Mouse (Mus musculus): ENCODE data around the gene Adat3. TPM values are rescaled to one million over a fixed set of nuclear protein-coding genes. Genes with fewer than 3 reads are reported as not detected.
A peak's percentile ranks its signal among the peaks of the same experiment; 100 is the strongest.
"Not testable (repeated sequence)": the region's sequence is repeated elsewhere in the genome, so short reads cannot be mapped to it uniquely, and the experiment has no call there.

Gene Adat3
- total RNA-seq, 2 experiments from 2014 or later: 2.8 TPM

DNA sequence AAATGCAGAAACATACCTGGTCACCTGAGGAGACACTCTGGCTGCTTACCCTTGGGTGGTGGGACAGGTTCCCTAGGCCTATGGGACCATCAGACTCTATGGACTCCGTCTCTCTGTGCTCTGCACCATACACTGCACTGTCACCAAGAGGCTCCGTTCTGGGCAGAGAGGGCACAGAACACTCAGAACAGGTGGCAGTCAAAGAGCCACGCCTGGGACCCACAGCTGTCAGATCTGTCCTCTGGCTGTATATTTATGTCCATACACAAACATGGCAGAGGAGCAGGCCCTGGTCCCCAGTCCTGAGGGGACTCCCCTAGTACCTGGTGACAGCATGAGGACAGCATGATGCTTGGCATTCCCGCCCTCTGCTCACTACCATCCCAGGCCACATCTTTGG lies 23.1 kb downstream of the Adat3 start:
- intact Hi-C loops (cut with DNase I): no loop called here
- DNase-seq (ENCODE audit: low spot score in 2 of 2): no peak

- intact Hi-C loops (cut with DNase I): no loop called here
- DNase-seq (ENCODE audit: low spot score in 2 of 2): no peak
These were observed 25.0 kb downstream of the Adat3 start for GRCm38 (mm10) chr10:80627685-80628084.

GRCm38 (mm10) chr10:80628925-80629324 lies 26.2 kb downstream of the Adat3 start:
- DNase-seq (ENCODE audit: low spot score in 2 of 2): no peak
- intact Hi-C loops (cut with DNase I): no loop called here

- intact Hi-C loops (cut with DNase I): no loop called here
These were observed 32.7 kb downstream of the Adat3 start for GRCm38 (mm10) chr10:80635345-80635744.

GRCm38 (mm10) chr10:80646936-80647335 lies 44.3 kb downstream of the Adat3 start:
- intact Hi-C loops (cut with DNase I): no loop called here
- DNase-seq (ENCODE audit: low spot score in 2 of 2): no peak

More at GRCm38 (mm10) chr10:80635345-80635744, 32.7 kb downstream of the Adat3 start:
- DNase-seq (ENCODE audit: low spot score in 2 of 2): no peak

DNA sequence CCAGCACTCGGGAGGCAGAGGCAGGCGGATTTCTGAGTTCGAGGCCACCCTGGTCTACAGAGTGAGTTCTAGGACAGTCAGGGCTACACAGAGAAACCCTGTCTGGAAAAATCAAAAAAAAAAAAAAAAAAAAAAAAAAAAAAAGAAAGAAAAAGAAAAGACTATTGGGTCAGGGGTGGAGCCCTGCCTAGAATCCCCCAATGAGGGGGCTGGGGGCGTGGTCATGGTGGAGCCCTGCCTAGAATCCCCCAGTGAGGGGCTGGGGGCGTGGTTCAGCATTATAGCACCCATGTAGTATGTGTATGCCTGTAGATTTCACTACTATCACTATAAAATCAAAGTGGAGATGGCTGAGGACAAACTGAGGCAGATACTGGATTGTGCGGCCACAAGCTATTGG lies 47.2 kb downstream of the Adat3 start:
- intact Hi-C loops (cut with DNase I); DNase-seq (ENCODE audit: low spot score in 2 of 2): not testable (repeated sequence)

- peak in 1 of 2 experiments; percentile 72 for DNase-seq (ENCODE audit: low spot score in 2 of 2)
- intact Hi-C loops (cut with DNase I): no loop called here
These were observed 47.7 kb downstream of the Adat3 start for GRCm38 (mm10) chr10:80650392-80650791.

GRCm38 (mm10) chr10:80653156-80653720 lies 50.6 kb downstream of the Adat3 start:
- intact Hi-C loops (cut with DNase I): no loop called here
- no peak for DNase-seq (ENCODE audit: low spot score in 2 of 2)

DNA sequence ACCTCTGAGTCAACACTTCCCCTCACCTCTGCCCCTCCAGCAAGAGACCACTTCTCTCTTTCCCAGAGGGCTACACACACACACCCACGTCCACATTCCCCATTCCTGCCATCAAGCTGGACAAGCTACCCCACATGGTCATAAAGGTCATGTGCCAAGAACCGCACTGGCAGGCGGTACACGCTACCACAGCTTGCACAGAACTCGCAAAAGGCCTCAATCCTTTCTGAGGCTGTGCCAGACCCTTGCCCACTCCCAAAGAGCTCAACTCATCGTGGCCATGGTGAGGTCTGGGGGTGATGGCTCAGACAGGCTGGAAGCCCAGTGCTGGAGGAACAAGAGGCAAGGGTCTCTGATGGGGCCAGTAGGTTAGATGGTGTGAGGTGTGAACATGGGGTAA lies 52.2 kb downstream of the Adat3 start:
- DNase-seq (ENCODE audit: low spot score in 2 of 2): no peak
- intact Hi-C loops (cut with DNase I): no loop called here

DNA sequence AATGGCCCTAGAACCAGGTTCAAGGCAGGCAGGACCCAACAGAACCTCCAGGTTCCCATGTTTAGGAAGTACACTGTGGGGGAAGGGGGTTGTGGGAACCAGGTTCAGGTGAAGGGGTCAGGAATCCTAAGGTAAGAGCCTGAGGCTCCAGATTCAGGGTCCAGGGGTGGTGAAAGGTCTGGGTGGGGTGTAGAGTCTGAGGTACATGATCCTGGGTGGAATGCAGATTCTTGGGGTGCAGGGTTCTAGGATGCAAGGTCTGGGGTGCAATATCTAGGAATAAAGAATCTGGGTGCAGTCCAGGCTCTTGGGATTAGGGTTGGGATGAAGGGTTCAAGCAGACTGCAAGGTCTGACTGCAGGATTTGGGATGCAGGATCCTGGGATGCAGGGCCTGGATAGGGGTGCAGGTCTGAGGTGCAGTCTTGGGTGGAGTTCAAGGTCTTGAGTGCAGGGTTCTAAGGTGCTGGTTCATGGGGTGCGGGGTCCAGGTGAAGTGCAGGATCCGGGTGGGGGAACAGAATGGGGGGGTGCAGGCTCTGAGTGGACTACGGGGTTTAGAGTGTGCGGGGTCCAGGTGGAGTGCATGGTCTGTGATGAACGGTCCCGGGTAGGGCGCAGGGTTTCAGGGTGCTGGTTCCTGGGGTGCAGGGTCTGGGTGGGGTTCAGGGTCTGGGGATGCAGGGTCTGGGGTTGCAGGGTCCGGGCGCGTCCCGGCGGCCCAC lies 52.9 kb downstream of the Adat3 start:
- DNase-seq (ENCODE audit: low spot score in 2 of 2): no peak
- intact Hi-C loops (cut with DNase I): loop anchor here (2.0 kb wide), 1 partner anchor 19 kb away; no protein-coding TSS in a partner anchor

DNA sequence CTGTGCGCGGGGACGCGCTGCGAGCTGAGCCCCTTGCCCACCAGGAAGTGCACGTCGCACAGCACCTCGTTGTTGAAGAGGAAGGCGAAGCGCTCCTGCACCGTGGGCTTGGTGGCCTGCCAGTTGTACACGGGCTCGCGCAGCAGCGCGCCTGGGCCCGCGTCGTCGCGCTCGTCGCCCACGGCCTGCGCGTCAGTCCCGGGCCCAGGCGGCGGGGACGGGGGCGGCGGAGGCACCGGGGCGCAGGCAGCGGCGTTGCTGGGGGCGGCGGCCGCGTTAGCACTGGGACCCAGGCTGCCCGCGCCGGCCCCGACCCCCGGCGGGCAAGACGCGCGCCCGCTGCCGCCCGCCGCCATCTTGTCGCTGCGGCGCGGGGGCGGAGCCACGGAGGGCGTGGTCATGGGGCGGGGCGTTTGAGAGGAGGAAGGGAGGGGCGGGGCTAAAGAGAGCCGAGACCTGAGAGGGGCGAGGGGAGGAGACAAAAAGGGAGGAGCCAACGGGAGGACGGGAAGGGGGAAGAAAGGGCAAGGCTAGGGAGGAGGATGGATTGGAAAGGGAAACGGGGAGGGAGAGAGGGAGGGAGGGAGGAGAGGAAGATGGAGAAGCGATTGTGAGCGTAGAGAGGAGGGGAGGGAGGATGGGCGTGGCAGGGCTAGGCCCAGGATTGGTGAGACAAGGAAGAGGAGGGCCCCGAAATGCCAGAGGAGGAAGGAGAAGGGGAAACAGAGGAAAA lies 53.6 kb downstream of the Adat3 start:
- peak; percentile 94 for DNase-seq (ENCODE audit: low spot score in 2 of 2)
- intact Hi-C loops (cut with DNase I): loop anchor here (2.0 kb wide), 1 partner anchor 19 kb away; no protein-coding TSS in a partner anchor

- no peak for DNase-seq (ENCODE audit: low spot score in 2 of 2)
These were observed 54.4 kb downstream of the Adat3 start, which contains the start of gene Btbd2 for GRCm38 (mm10) chr10:80656863-80657623. Btbd2 (minus strand) TSS chr10:80657071.

More at GRCm38 (mm10) chr10:80656863-80657623, 54.4 kb downstream of the Adat3 start, which contains the start of gene Btbd2:
- intact Hi-C loops (cut with DNase I): loop anchor here (2.0 kb wide), 1 partner anchor 18 kb away; no protein-coding TSS in a partner anchor

Small RNA genes within 50 kb of the gene (microRNA-seq; reads per million reads assigned to microRNA genes)
- gene Mir6912: 4.0 to 5.4 reads per million in 2 experiments

Other genes with a start within 250 kb of the Adat3 start
- 10 to 100 TPM in 1 of 2 experiments, 1 to 10 TPM in 1; 7.6 to 10.6 TPM for gene Plk5, start 246.4 kb upstream of the Adat3 start, total RNA-seq (2021)
- 10 to 100 TPM; 19.9 to 24.1 TPM for gene Mex3d, start 215.2 kb upstream of the Adat3 start, total RNA-seq (2021)
- gene Mbd3, start 203.3 kb upstream of the Adat3 start, total RNA-seq (2021): 100 to 1,000 TPM; 122 to 134 TPM
- gene Uqcr11, start 196.1 kb upstream of the Adat3 start, total RNA-seq (2021): 100 to 1,000 TPM; 587 to 604 TPM
- 10 to 100 TPM; 26.6 to 29.1 TPM for gene Tcf3, start 169.2 kb upstream of the Adat3 start, total RNA-seq (2021)
- not detected for gene Onecut3, start 108.0 kb upstream of the Adat3 start, total RNA-seq (2021)
- gene Atp8b3, start 63.8 kb upstream of the Adat3 start, total RNA-seq (2021): under 1 TPM; 0.15 TPM
- 10 to 100 TPM; 44.5 to 46.3 TPM for gene Rexo1, start 41.3 kb upstream of the Adat3 start, total RNA-seq (2021)
- 10 to 100 TPM; 46.7 to 48.0 TPM for gene Klf16, start 25.6 kb upstream of the Adat3 start, total RNA-seq (2021)
- gene Abhd17a, start 12.5 kb upstream of the Adat3 start, total RNA-seq (2021): 100 to 1,000 TPM; 212 to 220 TPM
- gene Scamp4, start within 50 bp of the Adat3 start, total RNA-seq (2021): 10 to 100 TPM; 35.8 to 39.3 TPM
- gene Gm49322, start 3.1 kb downstream of the Adat3 start, total RNA-seq (2021): 1 to 10 TPM; 2.6 to 2.8 TPM
- gene Csnk1g2, start 20.0 kb downstream of the Adat3 start, total RNA-seq (2021): 100 to 1,000 TPM; 188 to 196 TPM
- 10 to 100 TPM; 88.3 to 93.5 TPM for gene Btbd2, start 54.2 kb downstream of the Adat3 start, total RNA-seq (2021)
- 10 to 100 TPM; 38.4 to 46.7 TPM for gene Mknk2, start 75.2 kb downstream of the Adat3 start, total RNA-seq (2021)
- 10 to 100 TPM; 15.0 to 20.2 TPM for gene Mob3a, start 99.1 kb downstream of the Adat3 start, total RNA-seq (2021)
- 10 to 100 TPM; 52.8 to 55.3 TPM for gene Izumo4, start 99.3 kb downstream of the Adat3 start, total RNA-seq (2021)
- gene Ap3d1, start 139.4 kb downstream of the Adat3 start, total RNA-seq (2021): 100 to 1,000 TPM; 143 to 147 TPM
- gene Dot1l, start 152.3 kb downstream of the Adat3 start, total RNA-seq (2021): 10 to 100 TPM; 59.1 to 66.7 TPM
- 10 to 100 TPM; 42.7 to 43.6 TPM for gene Sf3a2, start 195.3 kb downstream of the Adat3 start, total RNA-seq (2021)
- gene Plekhj1, start 195.7 kb downstream of the Adat3 start, total RNA-seq (2021): 10 to 100 TPM; 60.0 to 62.8 TPM
- gene Amh, start 202.4 kb downstream of the Adat3 start, total RNA-seq (2021): 1 to 10 TPM; 1.6 to 1.9 TPM
- gene Jsrp1, start 210.6 kb downstream of the Adat3 start, total RNA-seq (2021): 1 to 10 TPM; 2.5 to 2.9 TPM
- 100 to 1,000 TPM; 433 to 483 TPM for gene Oaz1, start 223.8 kb downstream of the Adat3 start, total RNA-seq (2021)
- 10 to 100 TPM; 30.0 to 33.0 TPM for gene Lingo3, start 241.2 kb downstream of the Adat3 start, total RNA-seq (2021)